8 mouse cellular contexts compared by ENCODE assay signal in the genomic region with DNA sequence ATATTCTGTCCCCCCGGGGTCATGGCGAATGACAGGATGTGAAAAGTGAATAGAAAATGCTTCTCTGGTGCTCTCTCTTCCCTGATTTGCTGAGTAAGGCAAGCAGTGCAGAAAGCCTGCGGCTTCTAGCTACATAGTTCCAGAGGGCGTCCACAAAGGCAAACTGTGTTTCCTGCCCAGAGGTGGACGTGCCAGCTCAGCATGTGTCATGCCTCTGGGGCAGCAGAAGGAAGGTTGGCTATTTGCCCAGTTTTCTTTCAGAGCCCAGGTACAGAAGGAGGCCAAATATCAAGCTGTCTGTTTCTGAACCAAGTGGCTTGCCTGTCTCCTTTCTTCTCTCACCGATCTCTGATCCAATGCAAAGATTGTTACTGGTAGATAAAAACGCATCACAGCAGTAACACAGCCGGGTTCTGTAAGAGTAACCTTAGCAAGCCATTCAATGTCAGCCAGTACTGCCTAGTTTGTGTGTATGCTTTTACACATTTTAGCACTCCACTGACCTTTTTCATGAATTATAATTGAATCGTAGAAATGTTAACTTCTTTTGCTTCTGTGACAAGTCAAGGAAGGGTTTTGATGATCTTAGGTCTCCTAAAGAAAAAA.
DNase-seq lines count a peak whose midpoint lies in the region; ATAC-seq and TF ChIP-seq lines count a peak whose summit lies in the region.

No protein-coding gene starts in this region.

- no peak for TF ChIP-seq CTCF in kidney, postnatal 0 days (IDR thresholded peaks at IDR 0.05; ENCODE audit: low read depth)

- H3K4me1 ChIP-seq in limb, embryonic 13.5 days: peaks cover 6% of the 10 kb centered on the region; the same call in 1 of the 2 replicates
- no peaks in the 10 kb centered on the region for H3K4me1 ChIP-seq in limb, embryonic 10.5 days
- no peaks in the 10 kb centered on the region for H3K4me1 ChIP-seq in kidney, postnatal 0 days (replicated peaks; ENCODE audit: insufficient read depth, low read length)

- no peak overlapping the region for H3K4me2 ChIP-seq in limb, embryonic 13.5 days (replicated peaks)
- H3K4me2 ChIP-seq in kidney, postnatal 0 days (ENCODE audit: low read length): no peak overlapping the region

- H3K9me3 ChIP-seq in limb, embryonic 13.5 days: no peaks in the 10 kb centered on the region
- no peaks in the 10 kb centered on the region for H3K9me3 ChIP-seq in limb, embryonic 10.5 days (replicated peaks)
- no peaks in the 10 kb centered on the region for H3K9me3 ChIP-seq in kidney, postnatal 0 days (replicated peaks; ENCODE audit: low read length)

- intact Hi-C loops in gastrocnemius, postnatal 14 days (cut with DNase I; ENCODE audit: low total_unique reads): no loop called here

- WGBS in limb, embryonic 13.5 days: 64% methylated on average over 9 of the region's 9 CpGs
- 83% methylated on average over 9 of the region's 9 CpGs for WGBS in limb, embryonic 10.5 days
- 68% methylated on average over 9 of the region's 9 CpGs for WGBS in kidney, postnatal 0 days

- no peak for DNase-seq in limb, embryonic 10.5 days (ENCODE audit: low spot score)
- peak; percentile 40 for DNase-seq in adrenal gland, postnatal 10 days
- DNase-seq in heart, adult 8-10 months (ENCODE audit: low spot score): peak; percentile 2
- DNase-seq in kidney, postnatal 0 days (ENCODE audit: low spot score): peak; percentile 0
- DNase-seq in frontal cortex, postnatal 25 days (ENCODE audit: low spot score in 2 of 2): no peak
- no peak for DNase-seq in frontal cortex, postnatal 10 days (ENCODE audit: low spot score in 2 of 2)
- DNase-seq in gastrocnemius, postnatal 14 days: no peak

- no peak overlapping the region for H3K4me3 ChIP-seq in limb, embryonic 13.5 days
- H3K4me3 ChIP-seq in limb, embryonic 10.5 days: no peak overlapping the region
- H3K4me3 ChIP-seq in kidney, postnatal 0 days (replicated peaks; ENCODE audit: low read depth, low read length): no peak overlapping the region

- 0 out of 2 replicates have a peak, but pooled peaks have one; percentile 40 for ATAC-seq in limb, embryonic 13.5 days (ENCODE audit: low FRiP score, low read depth)
- ATAC-seq in kidney, postnatal 0 days (replicated peaks; ENCODE audit: low FRiP score, low read depth): peak; percentile 69

- H3K36me3 ChIP-seq in limb, embryonic 13.5 days: no peaks in the 10 kb centered on the region
- no peaks in the 10 kb centered on the region for H3K36me3 ChIP-seq in limb, embryonic 10.5 days
- no peaks in the 10 kb centered on the region for H3K36me3 ChIP-seq in kidney, postnatal 0 days (ENCODE audit: insufficient read depth, low read length)

- no peak overlapping the region for H3K27ac ChIP-seq in limb, embryonic 13.5 days
- H3K27ac ChIP-seq in limb, embryonic 10.5 days: no peak overlapping the region
- no peak overlapping the region for H3K27ac ChIP-seq in kidney, postnatal 0 days

- H3K27me3 ChIP-seq in limb, embryonic 13.5 days: no peaks in the 10 kb centered on the region
- H3K27me3 ChIP-seq in limb, embryonic 10.5 days (ENCODE audit: low read depth, poor library complexity, severe bottlenecking): no peaks in the 10 kb centered on the region
- H3K27me3 ChIP-seq in kidney, postnatal 0 days (ENCODE audit: insufficient read depth, low read length): no peaks in the 10 kb centered on the region

- no peak overlapping the region for H3K9ac ChIP-seq in limb, embryonic 13.5 days
- no peak overlapping the region for H3K9ac ChIP-seq in kidney, postnatal 0 days (ENCODE audit: low read depth, low read length)

Comparison
In these comparisons a context has a peak if more than half of its experiments do, and no peak if none do; other contexts are left out.
1. DNase-seq: peak in adrenal gland, postnatal 10 days (single experiment), heart, adult 8-10 months (single experiment) and kidney, postnatal 0 days (single experiment); none in limb, embryonic 10.5 days (single experiment), frontal cortex, postnatal 25 days (0 of 2), frontal cortex, postnatal 10 days (0 of 2) and gastrocnemius, postnatal 14 days (single experiment).